Mouse (Mus musculus): Measurements from ENCODE around the gene Atf1. TPM values are rescaled to one million over a fixed set of nuclear protein-coding genes. Genes with fewer than 3 reads are reported as not detected.

Atf1 gene
- total RNA-seq, 2 experiments from 2014 or later = 32.9 to 87.7 TPM

DNA sequence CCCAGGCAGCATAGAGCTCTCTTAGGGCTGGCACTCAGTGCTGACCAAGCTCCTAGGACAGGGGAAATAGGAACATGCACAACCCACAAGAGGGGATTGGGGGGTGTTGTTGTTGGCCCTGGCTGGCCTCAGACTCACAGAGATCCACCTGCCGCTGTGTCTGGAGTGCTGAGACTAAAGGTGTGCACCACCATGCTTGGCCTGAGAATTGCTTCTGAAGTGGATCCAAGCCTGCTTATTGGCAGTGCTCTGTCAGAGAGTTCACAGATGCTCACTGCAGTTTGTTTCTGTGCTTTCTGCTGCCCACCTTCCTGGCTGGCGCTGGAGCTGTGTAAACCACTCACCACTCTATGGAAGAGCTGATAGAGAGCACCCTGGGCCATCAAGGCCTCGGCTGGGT is 17.6 kb upstream of the Atf1 start:
- ATAC-seq (replicated peaks; ENCODE audit: low FRiP score, poor library complexity, severe bottlenecking) = no peak

DNA sequence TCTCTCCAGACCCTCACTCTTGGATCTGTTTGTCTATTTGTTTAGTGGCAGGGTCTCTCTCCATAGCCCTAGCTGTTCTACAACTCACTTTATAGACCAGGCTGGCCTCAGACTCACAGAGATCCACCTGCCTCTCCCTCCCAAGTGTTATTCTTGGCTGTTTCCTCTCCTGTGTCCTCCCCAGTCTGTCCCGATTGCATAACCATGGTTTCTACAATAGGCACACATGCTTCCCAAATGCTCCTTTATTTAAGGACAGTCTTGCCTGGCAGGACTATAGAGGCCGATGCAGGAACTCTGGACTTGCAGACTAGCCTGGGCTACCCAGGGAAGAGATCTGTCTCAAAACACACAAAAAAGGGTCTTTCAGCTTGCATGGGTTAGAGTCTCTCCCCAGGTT is 14.3 kb upstream of the Atf1 start:
- no peak for ATAC-seq (replicated peaks; ENCODE audit: low FRiP score, poor library complexity, severe bottlenecking)

DNA sequence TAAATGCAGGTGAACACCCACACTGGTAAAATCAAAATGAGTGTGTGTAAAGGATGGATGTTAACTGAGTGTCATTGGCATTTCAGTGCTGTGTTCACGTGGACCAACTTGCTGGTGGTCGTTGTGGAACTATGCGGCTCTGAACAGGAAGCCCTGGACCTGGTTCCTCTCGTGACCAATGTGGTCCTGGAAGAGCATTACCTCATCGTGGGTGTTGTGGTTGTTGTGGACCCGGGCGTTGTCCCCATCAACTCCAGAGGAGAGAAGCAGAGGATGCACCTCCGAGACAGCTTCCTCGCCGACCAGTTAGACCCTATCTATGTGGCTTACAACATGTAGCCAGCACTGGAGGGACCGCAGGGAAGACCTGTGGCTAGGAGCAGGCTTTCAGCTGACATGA is 12.5 kb upstream of the Atf1 start:
- ATAC-seq (replicated peaks; ENCODE audit: low FRiP score, poor library complexity, severe bottlenecking) = no peak

DNA sequence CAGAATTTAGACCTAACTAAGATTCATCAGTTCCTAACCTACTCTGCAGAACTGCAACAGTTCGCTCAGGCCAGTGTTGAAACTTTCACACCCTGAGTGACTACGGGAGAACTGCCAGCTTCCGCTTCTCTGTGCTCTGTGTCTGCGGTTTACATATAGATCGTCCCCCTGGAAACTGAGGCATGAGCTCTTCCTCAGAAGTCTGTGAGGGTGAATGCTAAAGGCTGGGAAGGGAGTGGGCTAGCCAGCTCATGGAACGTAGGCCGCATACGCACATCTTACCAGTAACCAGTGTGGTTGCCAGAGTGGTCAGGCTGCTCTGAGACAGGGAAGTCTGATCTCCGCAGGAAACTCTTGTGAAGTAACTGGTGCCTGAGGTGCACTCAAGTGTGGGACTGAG is 11.4 kb upstream of the Atf1 start:
- no peak for ATAC-seq (replicated peaks; ENCODE audit: low FRiP score, poor library complexity, severe bottlenecking)

DNA sequence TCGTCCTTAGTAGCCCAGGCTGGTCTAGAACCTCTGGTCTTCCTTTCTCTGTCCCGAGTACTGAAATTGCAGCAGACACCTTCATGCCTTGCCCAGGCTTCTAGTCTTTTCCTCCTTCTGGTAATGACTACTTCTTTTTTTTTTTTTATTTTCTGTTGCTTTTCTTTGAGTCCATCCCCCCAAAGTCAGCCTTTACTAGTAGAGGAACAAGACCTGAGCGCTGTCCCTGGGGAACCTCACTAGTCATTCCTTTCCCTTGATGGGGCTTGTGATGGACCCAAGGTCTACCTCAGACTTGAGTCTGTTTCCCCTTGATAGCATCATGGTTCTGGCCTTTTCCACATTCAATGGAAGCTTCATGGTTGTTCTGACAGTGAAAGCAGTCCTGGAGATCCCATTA is 9.6 kb upstream of the Atf1 start:
- no peak for ATAC-seq (replicated peaks; ENCODE audit: low FRiP score, poor library complexity, severe bottlenecking)

DNA sequence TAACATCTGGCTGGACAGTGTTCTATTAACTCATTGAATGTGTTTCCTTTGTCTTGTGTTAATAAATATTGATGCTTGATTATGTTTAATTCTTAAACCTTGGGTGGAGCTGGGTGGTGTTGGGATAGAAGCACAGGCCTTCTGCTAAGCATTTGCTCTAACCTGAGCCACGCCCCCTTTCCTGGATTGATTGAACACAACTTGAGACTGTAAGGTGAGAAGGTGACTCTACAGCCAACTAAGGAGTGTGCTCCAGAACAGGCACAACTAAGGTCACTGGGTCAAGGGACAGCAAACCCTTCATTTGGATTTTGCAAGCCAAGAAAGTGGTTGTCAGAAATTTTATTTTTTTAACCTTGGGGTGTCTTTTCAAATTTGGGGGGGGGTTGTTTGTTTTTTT is 8.2 kb upstream of the Atf1 start:
- no peak for ATAC-seq (replicated peaks; ENCODE audit: low FRiP score, poor library complexity, severe bottlenecking)

DNA sequence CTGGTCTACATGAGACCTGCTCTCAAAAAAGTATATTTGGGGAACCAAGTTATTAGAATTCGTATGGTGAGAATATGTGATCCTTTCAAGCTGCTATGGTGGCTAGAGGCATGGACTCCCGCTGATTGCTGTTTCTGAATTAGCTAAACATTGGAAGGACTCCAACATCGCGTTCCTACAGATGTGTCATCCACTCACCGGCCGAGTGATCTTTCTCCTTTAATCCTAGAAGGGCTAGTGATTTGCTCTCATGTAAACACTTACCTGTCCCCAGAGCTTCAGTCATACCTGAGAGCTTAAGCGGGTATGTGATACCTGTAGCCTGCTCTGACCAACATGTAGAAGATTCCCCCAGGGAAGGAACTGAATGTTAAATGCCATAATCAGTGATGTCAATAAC is 6.7 kb upstream of the Atf1 start:
- ATAC-seq (replicated peaks; ENCODE audit: low FRiP score, poor library complexity, severe bottlenecking) = no peak

DNA sequence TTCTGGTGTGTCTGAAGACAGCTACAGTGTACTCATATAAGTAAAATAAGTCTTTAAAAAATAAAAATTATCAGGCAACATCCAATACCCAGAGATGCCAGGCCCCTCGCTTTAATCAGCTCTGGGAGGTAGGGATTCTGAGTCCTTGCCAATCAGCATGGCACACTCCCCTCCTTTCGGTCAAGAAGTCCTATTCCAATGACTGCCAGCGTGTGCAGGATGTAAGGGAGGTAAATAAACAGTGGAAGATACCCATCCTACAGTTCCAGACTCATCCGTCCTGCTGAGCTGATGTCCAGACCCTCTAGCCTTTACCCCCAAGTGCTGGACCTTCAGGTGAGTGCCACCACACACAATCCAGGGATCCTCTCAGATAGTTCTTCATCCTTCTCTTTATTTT is 2.2 kb upstream of the Atf1 start:
- ATAC-seq (replicated peaks; ENCODE audit: low FRiP score, poor library complexity, severe bottlenecking) = no peak

DNA sequence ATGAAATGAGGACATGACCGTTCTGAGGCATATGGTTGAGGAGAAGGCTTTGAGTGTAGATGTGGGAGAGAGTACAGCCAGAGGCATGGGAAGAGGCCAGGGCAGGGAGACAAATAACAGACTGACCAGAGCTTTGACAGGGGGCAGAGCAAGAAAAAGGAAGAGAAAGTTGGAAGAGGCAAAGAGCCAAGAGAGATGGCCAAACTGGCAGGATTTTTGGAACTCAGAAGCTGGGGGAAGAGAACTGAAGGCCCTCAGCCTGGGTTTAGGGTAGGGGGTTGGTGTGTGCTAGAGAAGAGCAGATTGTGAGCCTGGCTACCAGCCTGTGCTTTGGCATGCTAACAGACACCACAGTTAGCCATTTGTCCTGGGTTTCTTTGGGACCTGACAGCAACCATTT is 1.7 kb upstream of the Atf1 start:
- no peak for ATAC-seq (replicated peaks; ENCODE audit: low FRiP score, poor library complexity, severe bottlenecking)

DNA sequence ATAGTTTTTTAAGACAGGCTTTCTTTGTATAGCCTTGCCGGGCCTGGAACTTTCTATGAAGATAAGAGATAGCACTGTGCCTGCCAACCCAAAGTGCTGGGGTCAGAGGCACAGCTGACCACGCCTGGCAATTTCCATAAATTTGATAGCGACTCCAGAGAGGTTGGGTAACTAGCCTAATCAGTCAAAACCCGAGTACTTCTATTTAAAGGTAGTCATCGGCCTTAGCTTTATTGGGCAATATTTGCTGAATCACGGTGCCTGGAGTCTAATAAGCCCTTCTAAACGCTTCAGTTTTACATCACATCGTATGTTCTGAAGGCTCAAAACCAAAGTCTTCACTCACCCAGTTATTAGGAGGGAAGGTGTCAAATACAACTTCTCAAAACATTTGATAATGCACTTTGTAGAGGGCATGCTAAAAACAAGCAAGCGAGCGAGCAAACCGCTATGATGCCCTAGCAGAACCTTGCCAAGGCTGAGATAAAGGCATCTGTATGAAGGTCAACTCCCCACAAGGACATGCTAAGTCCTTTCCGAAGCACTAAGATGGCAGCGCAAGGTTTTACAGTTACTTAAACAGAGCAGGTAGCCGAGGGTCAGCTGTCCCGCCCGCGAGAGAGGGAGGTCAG is 472 bp upstream of the Atf1 start:
- peak; percentile 76 for ATAC-seq (replicated peaks; ENCODE audit: low FRiP score, poor library complexity, severe bottlenecking)

DNA sequence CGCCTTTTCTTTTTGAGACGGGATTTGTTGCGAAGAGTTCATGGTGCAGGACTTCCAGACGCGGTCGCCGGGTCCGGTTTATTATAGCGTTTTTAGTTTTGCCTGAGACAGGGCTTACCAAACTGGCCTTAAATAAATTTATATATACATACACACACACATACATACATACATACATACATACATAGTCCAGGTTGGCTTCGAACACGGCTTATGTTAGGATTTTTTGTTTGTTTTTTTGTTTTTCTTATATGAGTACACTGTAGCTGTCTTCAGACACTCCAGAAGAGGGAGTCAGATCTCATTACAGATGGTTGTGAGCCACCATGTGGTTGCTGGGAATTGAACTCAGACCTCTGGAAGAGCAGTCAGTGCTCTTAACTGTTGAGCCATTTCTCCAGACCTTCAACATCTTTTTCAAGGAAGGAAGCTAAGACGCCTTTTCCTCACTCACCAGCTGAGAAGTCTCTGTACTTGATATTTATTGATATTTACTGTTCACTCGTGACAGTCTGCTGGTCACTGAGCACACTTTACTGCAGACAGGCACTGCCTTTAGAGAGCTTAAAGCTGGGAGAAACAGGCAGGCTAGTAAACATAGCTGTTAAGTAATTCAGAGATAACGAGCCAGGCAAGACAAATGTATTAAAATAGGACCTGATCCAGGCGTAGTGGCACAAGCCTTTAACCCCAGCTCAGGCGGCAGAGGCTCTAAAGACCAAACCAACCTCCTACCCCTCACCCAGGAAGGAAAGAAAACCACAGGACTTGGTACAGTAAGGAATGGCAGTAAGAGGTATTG is 1.1 kb downstream of the Atf1 start:
- ATAC-seq (replicated peaks; ENCODE audit: low FRiP score, poor library complexity, severe bottlenecking) = peak; percentile 31; the same call in 1 of the 2 replicates

DNA sequence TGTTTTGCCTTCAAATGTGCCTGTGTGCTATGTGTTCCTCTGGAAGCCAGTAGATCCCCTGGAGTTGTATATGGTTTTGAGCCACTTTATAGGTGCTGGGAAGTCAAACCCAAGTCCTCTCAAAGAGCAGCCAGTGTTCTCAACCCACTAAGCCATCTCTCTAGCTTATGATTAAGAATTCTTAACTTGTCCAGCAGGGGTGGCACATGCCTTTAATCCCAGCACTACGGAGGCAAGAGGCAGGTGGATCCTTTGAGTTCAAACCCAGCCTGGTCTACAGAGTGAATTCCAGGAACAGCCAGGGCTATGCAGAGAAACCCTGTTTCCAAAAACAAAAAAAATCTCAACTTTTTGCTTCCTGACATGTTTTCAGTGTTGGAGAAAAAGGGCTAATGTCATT is 3.0 kb downstream of the Atf1 start:
- no peak for ATAC-seq (replicated peaks; ENCODE audit: low FRiP score, poor library complexity, severe bottlenecking)

DNA sequence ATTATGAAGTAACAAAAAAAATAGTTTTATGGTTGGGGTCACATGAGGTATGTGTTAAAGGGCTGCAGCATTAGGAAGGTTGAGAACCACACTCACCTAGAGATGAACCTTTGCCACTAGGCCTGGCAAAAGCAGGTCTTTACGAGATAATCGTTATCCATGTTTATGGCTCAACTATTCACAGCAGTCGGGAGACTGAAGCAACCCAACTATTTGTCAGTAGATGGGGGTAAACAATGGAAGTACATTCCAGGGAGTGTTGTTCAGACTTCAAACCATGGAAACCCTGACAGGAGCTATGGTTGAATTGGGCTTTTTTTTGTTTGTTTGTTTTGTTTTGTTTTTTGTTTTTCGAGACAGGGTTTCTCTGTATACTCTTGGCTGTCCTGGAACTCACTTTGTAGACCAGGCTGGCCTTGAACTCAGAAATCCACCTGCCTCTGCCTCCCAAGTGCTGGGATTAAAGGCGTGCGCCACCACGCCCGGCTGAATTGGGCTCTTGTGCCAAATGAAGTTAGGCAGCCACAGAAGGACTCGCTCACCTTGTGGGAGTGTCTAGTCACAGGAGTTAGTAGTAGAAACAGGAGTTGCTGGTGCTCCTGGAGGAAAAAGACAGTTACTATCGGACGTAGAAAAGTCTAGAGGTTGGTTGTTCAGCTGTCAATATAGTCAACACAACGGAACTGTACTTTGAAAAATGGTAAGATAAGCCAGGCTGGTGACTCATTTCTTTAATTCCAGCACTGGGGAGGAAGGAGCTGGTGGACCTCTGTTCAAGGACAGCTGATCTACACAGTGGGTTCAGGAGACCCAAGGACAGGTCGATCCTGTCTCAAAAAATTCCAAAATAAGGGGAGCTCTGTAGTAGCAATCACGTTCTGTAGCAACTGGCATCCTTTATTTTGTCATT is 4.3 kb downstream of the Atf1 start:
- no peak for ATAC-seq (replicated peaks; ENCODE audit: low FRiP score, poor library complexity, severe bottlenecking)

DNA sequence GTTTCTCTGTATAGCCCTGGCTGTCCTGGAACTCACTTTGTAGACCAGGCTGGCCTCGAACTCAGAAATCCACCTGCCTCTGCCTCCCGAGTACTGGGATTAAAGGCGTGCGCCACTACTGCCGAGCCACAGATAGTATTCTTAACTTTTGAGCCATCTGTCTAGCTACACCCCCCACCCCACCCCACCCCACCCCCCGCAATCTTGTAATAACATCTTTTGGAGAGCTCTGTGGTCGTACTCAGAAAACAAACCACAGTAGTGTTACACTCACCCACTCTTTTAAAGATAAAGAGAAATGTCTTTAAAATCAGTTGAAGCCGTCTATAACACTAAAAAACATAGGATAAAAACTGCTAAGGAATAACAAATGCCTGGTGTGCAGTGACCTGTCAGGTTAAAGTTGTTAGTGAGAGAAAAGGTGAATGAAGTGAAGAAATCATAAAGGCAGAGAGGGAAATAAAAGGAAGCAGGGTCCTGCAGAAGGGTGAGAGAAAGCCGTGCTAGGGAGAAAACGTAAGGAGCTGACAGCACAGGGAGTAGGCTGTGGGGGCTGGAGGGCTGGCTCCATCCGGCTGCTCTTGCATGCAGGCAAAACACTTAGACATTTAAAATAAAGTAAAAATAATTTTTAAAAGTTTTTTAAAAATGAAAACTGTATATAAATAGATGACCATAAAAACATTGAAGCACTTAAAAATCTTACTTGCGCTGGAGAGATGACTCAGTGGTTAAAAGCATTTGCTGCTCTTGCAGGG is 7.8 kb downstream of the Atf1 start:
- ATAC-seq (replicated peaks; ENCODE audit: low FRiP score, poor library complexity, severe bottlenecking) = no peak

DNA sequence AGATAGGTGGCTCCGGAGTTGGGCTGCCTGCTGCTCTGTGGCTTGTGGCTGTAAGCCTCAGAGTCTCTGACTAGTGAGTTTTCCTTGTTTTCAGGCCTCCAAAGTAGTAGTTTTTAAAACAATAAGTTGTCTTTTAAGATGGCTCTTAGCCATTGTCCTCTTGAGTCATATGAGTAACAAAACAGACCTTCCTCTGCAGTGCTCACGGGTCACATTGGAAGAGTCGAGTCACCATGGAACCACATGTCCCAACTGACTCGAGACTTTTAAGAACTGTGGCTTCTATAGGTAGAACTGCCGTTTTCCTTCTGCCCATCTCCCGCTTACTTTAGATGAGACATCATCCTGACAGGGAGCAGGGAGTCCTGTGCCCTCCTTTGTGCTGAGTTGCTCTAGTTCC is 9.3 kb downstream of the Atf1 start:
- ATAC-seq (replicated peaks; ENCODE audit: low FRiP score, poor library complexity, severe bottlenecking) = no peak

DNA sequence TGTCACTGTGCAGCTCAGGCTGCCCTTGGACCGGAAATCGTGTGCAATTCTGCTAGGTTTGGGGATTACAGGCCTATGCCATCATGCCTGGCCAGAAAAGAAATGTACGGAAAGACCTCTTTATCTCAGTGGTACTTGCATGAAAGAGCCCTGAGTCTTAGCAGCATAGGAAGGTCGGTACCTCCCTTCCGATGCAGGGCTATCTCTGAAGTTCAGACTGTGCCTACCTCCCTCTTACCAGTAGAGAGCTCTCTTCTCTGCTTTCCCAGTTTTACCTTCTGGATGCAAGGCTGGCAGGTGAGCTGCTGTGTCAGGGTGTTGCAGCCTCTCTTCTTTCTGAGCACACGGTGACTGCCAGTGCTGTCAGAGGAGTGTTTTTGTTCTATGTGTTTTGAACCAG is 14.2 kb downstream of the Atf1 start:
- ATAC-seq (replicated peaks; ENCODE audit: low FRiP score, poor library complexity, severe bottlenecking) = no peak

DNA sequence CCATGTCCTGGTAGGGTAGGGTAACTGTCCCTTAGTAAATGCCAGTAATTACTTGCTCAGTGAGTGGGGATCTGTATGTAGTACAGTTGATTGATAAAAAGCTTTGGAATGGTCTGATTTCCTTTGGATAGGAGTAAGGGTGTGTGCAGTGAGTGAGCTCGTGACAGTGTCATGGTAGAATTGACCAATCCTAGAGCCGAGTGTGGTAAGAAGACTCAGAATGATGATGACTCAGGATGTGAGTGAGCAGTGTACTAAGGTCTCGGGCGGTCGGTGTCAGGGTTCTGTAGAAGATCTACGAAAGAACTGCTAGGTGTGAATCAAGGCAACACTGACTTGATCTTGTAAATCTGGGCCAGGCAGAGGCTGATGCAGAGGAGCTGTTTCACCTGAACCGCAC is 18.3 kb downstream of the Atf1 start:
- no peak for ATAC-seq (replicated peaks; ENCODE audit: low FRiP score, poor library complexity, severe bottlenecking)

DNA sequence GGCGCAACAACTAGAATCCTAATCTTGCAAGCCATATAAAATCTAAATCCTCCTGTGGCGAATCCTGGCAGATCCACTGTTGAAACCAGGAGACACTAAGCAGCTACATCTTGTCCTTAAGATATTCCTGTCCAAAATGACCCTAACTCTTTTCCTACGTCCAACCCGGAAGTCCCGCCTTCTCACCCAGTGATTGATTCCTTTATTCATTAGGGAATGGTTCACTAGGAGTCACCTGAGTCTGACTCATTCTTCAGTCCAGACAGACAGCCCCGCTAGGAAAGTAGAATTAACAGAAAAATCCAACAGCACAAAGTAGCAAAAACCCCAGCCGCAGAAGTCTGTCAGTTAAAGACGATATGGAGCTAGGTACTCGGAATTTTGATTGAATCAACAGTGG is 19.7 kb downstream of the Atf1 start:
- ATAC-seq (replicated peaks; ENCODE audit: low FRiP score, poor library complexity, severe bottlenecking) = no peak

DNA sequence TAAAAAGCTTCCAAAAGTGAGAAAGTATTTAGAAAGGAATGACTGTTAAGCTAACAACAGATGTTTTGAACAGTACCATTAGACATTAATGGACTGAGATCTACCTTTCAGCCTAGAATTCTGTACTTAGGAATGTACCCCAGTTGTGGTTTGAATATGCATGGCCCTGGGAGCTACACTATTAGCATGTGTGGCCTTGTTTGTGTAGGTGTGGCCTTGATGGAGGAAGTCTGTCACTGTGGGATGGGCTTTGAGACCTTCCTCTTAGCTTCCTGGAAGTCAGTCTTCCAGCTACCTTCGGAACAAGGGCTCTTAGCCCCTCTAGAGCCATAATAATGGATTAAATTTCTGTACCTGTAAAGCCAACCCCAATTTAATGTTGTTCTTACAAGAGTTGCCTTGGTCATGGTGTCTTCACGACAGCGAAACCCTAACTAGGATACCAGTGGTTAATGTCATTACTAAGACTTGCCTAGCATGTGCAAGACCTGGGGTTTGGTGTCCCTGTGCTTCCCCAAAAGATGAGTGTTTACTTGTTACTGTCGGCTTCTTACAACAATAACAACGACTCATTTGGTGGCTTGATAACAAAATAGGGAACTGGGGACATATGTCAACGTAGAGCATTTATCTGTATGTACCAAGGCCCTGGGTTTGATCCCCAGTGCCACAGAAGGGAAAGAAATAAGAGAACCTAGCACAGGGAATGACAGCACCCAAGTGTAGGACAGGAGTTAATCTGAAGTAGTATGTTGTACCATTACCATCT is 21.2 kb downstream of the Atf1 start:
- no peak for ATAC-seq (replicated peaks; ENCODE audit: low FRiP score, poor library complexity, severe bottlenecking)

All from erythroblast, adult 5-6 weeks (primary cell).